20 mouse cellular contexts compared by ENCODE assay signal in genomic region chr9:27005231-27005630, GRCm38 (mm10). TPM values are rescaled to one million over a fixed set of nuclear protein-coding genes. Genes with fewer than 3 reads are reported as not detected.
DNase-seq lines count a peak whose midpoint lies in the region; ATAC-seq and TF ChIP-seq lines count a peak whose summit lies in the region.
"Had no signal": no experiment of that assay in that cellular context is flagged by ENCODE, and none has a peak within 500 bp of the region (broad histone marks: within the 10 kb centered on the region; RNA-seq: fewer than 3 reads in every experiment).

No protein-coding gene starts in this region.

- 86% methylated on average over 3 of the region's 3 CpGs for WGBS in forebrain, embryonic 13.5 days
- WGBS in forebrain, embryonic 10.5 days: 94% methylated on average over 3 of the region's 3 CpGs
- 68% methylated on average over 3 of the region's 3 CpGs for WGBS in hindbrain, postnatal 0 days
- WGBS in hindbrain, embryonic 12.5 days: 88% methylated on average over 3 of the region's 3 CpGs
- WGBS in midbrain, embryonic 13.5 days: 80% methylated on average over 3 of the region's 3 CpGs
- WGBS in midbrain, embryonic 15.5 days: 84% methylated on average over 3 of the region's 3 CpGs
- WGBS in forebrain, postnatal 0 days: 68% methylated on average over 3 of the region's 3 CpGs

- H3K36me3 ChIP-seq in forebrain, embryonic 13.5 days (ENCODE audit: poor library complexity, severe bottlenecking): peaks cover 75% of the 10 kb centered on the region
- peaks cover 83% of the 10 kb centered on the region for H3K36me3 ChIP-seq in forebrain, embryonic 10.5 days (replicated peaks)
- H3K36me3 ChIP-seq in hindbrain, postnatal 0 days (ENCODE audit: insufficient read depth, low read length): peaks cover 53% of the 10 kb centered on the region
- H3K36me3 ChIP-seq in hindbrain, embryonic 12.5 days: peaks cover 69% of the 10 kb centered on the region
- H3K36me3 ChIP-seq in midbrain, embryonic 13.5 days: peaks cover 75% of the 10 kb centered on the region
- peaks cover 32% of the 10 kb centered on the region for H3K36me3 ChIP-seq in midbrain, embryonic 15.5 days (replicated peaks)
- H3K36me3 ChIP-seq in forebrain, postnatal 0 days (ENCODE audit: insufficient read depth): peaks cover 60% of the 10 kb centered on the region

- H3K4me3 ChIP-seq in forebrain, embryonic 13.5 days: no peak overlapping the region
- no peak overlapping the region for H3K4me3 ChIP-seq in forebrain, embryonic 10.5 days
- H3K4me3 ChIP-seq in hindbrain, postnatal 0 days (ENCODE audit: low read length): no peak overlapping the region
- no peak overlapping the region for H3K4me3 ChIP-seq in hindbrain, embryonic 12.5 days
- no peak overlapping the region for H3K4me3 ChIP-seq in midbrain, embryonic 13.5 days (replicated peaks)
- no peak overlapping the region for H3K4me3 ChIP-seq in midbrain, embryonic 15.5 days
- H3K4me3 ChIP-seq in forebrain, postnatal 0 days (ENCODE audit: low read depth, low read length): no peak overlapping the region
- H3K4me3 ChIP-seq: embryonic facial prominence, embryonic 15.5 days; erythroblast, embryonic 14.5 days; gastrocnemius, adult 2 months; heart, embryonic 10.5 days; intestine, embryonic 15.5 days had no signal

- H3K4me2 ChIP-seq in forebrain, embryonic 13.5 days: no peak overlapping the region
- H3K4me2 ChIP-seq in hindbrain, postnatal 0 days (ENCODE audit: low read depth, low read length): no peak overlapping the region
- no peak overlapping the region for H3K4me2 ChIP-seq in hindbrain, embryonic 12.5 days (replicated peaks)
- no peak overlapping the region for H3K4me2 ChIP-seq in midbrain, embryonic 13.5 days (replicated peaks)
- no peak overlapping the region for H3K4me2 ChIP-seq in midbrain, embryonic 15.5 days
- no peak overlapping the region for H3K4me2 ChIP-seq in forebrain, postnatal 0 days (ENCODE audit: low read depth)
- H3K4me2 ChIP-seq: embryonic facial prominence, embryonic 15.5 days; intestine, embryonic 15.5 days had no signal

- no peaks in the 10 kb centered on the region for H3K27me3 ChIP-seq in forebrain, embryonic 13.5 days
- no peaks in the 10 kb centered on the region for H3K27me3 ChIP-seq in forebrain, embryonic 10.5 days (ENCODE audit: poor library complexity, severe bottlenecking)
- H3K27me3 ChIP-seq in hindbrain, postnatal 0 days (ENCODE audit: insufficient read depth, low read length): no peaks in the 10 kb centered on the region
- no peaks in the 10 kb centered on the region for H3K27me3 ChIP-seq in hindbrain, embryonic 12.5 days
- no peaks in the 10 kb centered on the region for H3K27me3 ChIP-seq in midbrain, embryonic 13.5 days
- H3K27me3 ChIP-seq in midbrain, embryonic 15.5 days (replicated peaks): no peaks in the 10 kb centered on the region
- H3K27me3 ChIP-seq in forebrain, postnatal 0 days (ENCODE audit: insufficient read depth, low read length): no peaks in the 10 kb centered on the region
- H3K27me3 ChIP-seq: embryonic facial prominence, embryonic 15.5 days; intestine, embryonic 15.5 days had no signal

- DNase-seq in forebrain, embryonic 10.5 days (ENCODE audit: extremely low spot score, low spot score): no peak
- DNase-seq in hindbrain, postnatal 0 days (ENCODE audit: low spot score): no peak
- peak; percentile 13 for DNase-seq in forebrain, postnatal 0 days
- DNase-seq in right cerebral cortex, adult 18-20 months: no peak
- DNase-seq: adrenal gland, postnatal 14 days; cerebellum, adult 2 months; embryo, embryonic 11 days; gastrocnemius, adult 2 months; gastrocnemius, postnatal 25 days; heart, postnatal 10 days; heart, postnatal 4 days; kidney, adult 18-20 months had no signal

- H3K27ac ChIP-seq in forebrain, embryonic 13.5 days: peak overlapping the region; percentile 55
- H3K27ac ChIP-seq in forebrain, embryonic 10.5 days: no peak overlapping the region
- H3K27ac ChIP-seq in hindbrain, postnatal 0 days: peak overlapping the region; percentile 49; the same call in 1 of the 2 replicates
- H3K27ac ChIP-seq in hindbrain, embryonic 12.5 days: no peak overlapping the region
- H3K27ac ChIP-seq in midbrain, embryonic 13.5 days: 0 out of 2 replicates have a peak overlapping the region, but pooled peaks have one; percentile 2
- no peak overlapping the region for H3K27ac ChIP-seq in midbrain, embryonic 15.5 days
- H3K27ac ChIP-seq in forebrain, postnatal 0 days (ENCODE audit: low read depth, low read length): peak overlapping the region; percentile 69
- H3K27ac ChIP-seq: embryonic facial prominence, embryonic 15.5 days; gastrocnemius, adult 2 months; heart, embryonic 10.5 days; intestine, embryonic 15.5 days had no signal

- H3K9me3 ChIP-seq in forebrain, embryonic 13.5 days (replicated peaks): no peaks in the 10 kb centered on the region
- no peaks in the 10 kb centered on the region for H3K9me3 ChIP-seq in forebrain, embryonic 10.5 days
- H3K9me3 ChIP-seq in hindbrain, postnatal 0 days (ENCODE audit: low read length): no peaks in the 10 kb centered on the region
- H3K9me3 ChIP-seq in hindbrain, embryonic 12.5 days (replicated peaks): no peaks in the 10 kb centered on the region
- no peaks in the 10 kb centered on the region for H3K9me3 ChIP-seq in midbrain, embryonic 13.5 days
- H3K9me3 ChIP-seq in midbrain, embryonic 15.5 days: no peaks in the 10 kb centered on the region
- no peaks in the 10 kb centered on the region for H3K9me3 ChIP-seq in forebrain, postnatal 0 days (ENCODE audit: low read length)
- H3K9me3 ChIP-seq: embryonic facial prominence, embryonic 15.5 days; heart, embryonic 10.5 days; intestine, embryonic 15.5 days had no signal

- no peak for TF ChIP-seq CTCF in hindbrain, postnatal 0 days (IDR thresholded peaks at IDR 0.05; ENCODE audit: low read depth)
- TF ChIP-seq CTCF in forebrain, postnatal 0 days (IDR thresholded peaks at IDR 0.05; ENCODE audit: low read depth): no peak

- peaks cover 15% of the 10 kb centered on the region for H3K4me1 ChIP-seq in forebrain, embryonic 13.5 days
- peaks cover 14% of the 10 kb centered on the region for H3K4me1 ChIP-seq in forebrain, embryonic 10.5 days
- H3K4me1 ChIP-seq in hindbrain, postnatal 0 days (ENCODE audit: insufficient read depth, low read length): peaks cover 12% of the 10 kb centered on the region
- H3K4me1 ChIP-seq in hindbrain, embryonic 12.5 days: peaks cover 12% of the 10 kb centered on the region
- H3K4me1 ChIP-seq in midbrain, embryonic 13.5 days (replicated peaks): peaks cover 17% of the 10 kb centered on the region
- H3K4me1 ChIP-seq in midbrain, embryonic 15.5 days: peaks cover 16% of the 10 kb centered on the region
- peaks cover 14% of the 10 kb centered on the region for H3K4me1 ChIP-seq in forebrain, postnatal 0 days (ENCODE audit: insufficient read depth)

- ATAC-seq in forebrain, embryonic 13.5 days: no peak
- ATAC-seq in hindbrain, postnatal 0 days: peak; percentile 8; the same call in 1 of the 2 replicates
- ATAC-seq in hindbrain, embryonic 12.5 days (ENCODE audit: low FRiP score): no peak
- no peak for ATAC-seq in midbrain, embryonic 13.5 days
- ATAC-seq in midbrain, embryonic 15.5 days (replicated peaks): no peak
- peak; percentile 14; the same call in 1 of the 2 replicates for ATAC-seq in forebrain, postnatal 0 days
- ATAC-seq: intestine, embryonic 15.5 days had no signal

- no peak overlapping the region for H3K9ac ChIP-seq in forebrain, embryonic 13.5 days
- no peak overlapping the region for H3K9ac ChIP-seq in hindbrain, postnatal 0 days (replicated peaks; ENCODE audit: low read length)
- H3K9ac ChIP-seq in hindbrain, embryonic 12.5 days: no peak overlapping the region
- H3K9ac ChIP-seq in midbrain, embryonic 13.5 days (replicated peaks): no peak overlapping the region
- H3K9ac ChIP-seq in midbrain, embryonic 15.5 days: no peak overlapping the region
- no peak overlapping the region for H3K9ac ChIP-seq in forebrain, postnatal 0 days
- H3K9ac ChIP-seq: embryonic facial prominence, embryonic 15.5 days; intestine, embryonic 15.5 days had no signal

RNA-seq across cellular contexts. Expression of gene Thyn1, which starts 5.7 kb away (rescaled TPM):
- 154 and 156 TPM in 2 replicates for polyA plus RNA-seq in forebrain, embryonic 13.5 days (2015; fragmentation: Nextera tagmentation; extraction: Ambion mirVana)
- 173 and 183 TPM in 2 replicates for polyA plus RNA-seq in forebrain, embryonic 10.5 days (2016; fragmentation: Nextera tagmentation; extraction: Ambion mirVana)
- 35.3 and 36.9 TPM in 2 replicates for total RNA-seq in hindbrain, postnatal 0 days (2014; rRNA removed)
- 147 and 148 TPM in 2 replicates for polyA plus RNA-seq in hindbrain, postnatal 0 days (2015; fragmentation: Nextera tagmentation; extraction: Ambion mirVana)
- 134 and 141 TPM in 2 replicates for polyA plus RNA-seq in hindbrain, embryonic 12.5 days (2016; fragmentation: Nextera tagmentation; extraction: Ambion mirVana)
- 126 and 136 TPM in 2 replicates for polyA plus RNA-seq in midbrain, embryonic 13.5 days (2015; fragmentation: Nextera tagmentation; extraction: Ambion mirVana)
- polyA plus RNA-seq in midbrain, embryonic 15.5 days (2015; fragmentation: Nextera tagmentation; extraction: Ambion mirVana): 122 TPM in 2 replicates
- total RNA-seq in forebrain, postnatal 0 days (2014; rRNA removed): 83.2 and 108 TPM in 2 replicates
- 181 and 209 TPM in 2 replicates for polyA plus RNA-seq in forebrain, postnatal 0 days (2015; fragmentation: Nextera tagmentation; extraction: Ambion mirVana)

RNA-seq across cellular contexts. Expression of gene Acad8, which starts 5.9 kb away (rescaled TPM):
- 38.2 and 47.5 TPM in 2 replicates for polyA plus RNA-seq in forebrain, embryonic 13.5 days (2015; fragmentation: Nextera tagmentation; extraction: Ambion mirVana)
- polyA plus RNA-seq in forebrain, embryonic 10.5 days (2016; fragmentation: Nextera tagmentation; extraction: Ambion mirVana): 44.2 and 46.8 TPM in 2 replicates
- total RNA-seq in hindbrain, postnatal 0 days (2014; rRNA removed): 12.7 and 24.0 TPM in 2 replicates
- polyA plus RNA-seq in hindbrain, postnatal 0 days (2015; fragmentation: Nextera tagmentation; extraction: Ambion mirVana): 29.4 and 32.5 TPM in 2 replicates
- 36.2 and 36.6 TPM in 2 replicates for polyA plus RNA-seq in hindbrain, embryonic 12.5 days (2016; fragmentation: Nextera tagmentation; extraction: Ambion mirVana)
- polyA plus RNA-seq in midbrain, embryonic 13.5 days (2015; fragmentation: Nextera tagmentation; extraction: Ambion mirVana): 35.7 and 37.3 TPM in 2 replicates
- 35.8 and 36.4 TPM in 2 replicates for polyA plus RNA-seq in midbrain, embryonic 15.5 days (2015; fragmentation: Nextera tagmentation; extraction: Ambion mirVana)
- 24.0 and 27.1 TPM in 2 replicates for total RNA-seq in forebrain, postnatal 0 days (2014; rRNA removed)
- polyA plus RNA-seq in forebrain, postnatal 0 days (2015; fragmentation: Nextera tagmentation; extraction: Ambion mirVana): 21.9 and 24.7 TPM in 2 replicates

RNA-seq across cellular contexts. Expression of gene Vps26b, which starts 24.6 kb away (rescaled TPM):
- 52.6 and 56.5 TPM in 2 replicates for polyA plus RNA-seq in forebrain, embryonic 13.5 days (2015; fragmentation: Nextera tagmentation; extraction: Ambion mirVana)
- 35.8 and 36.2 TPM in 2 replicates for polyA plus RNA-seq in forebrain, embryonic 10.5 days (2016; fragmentation: Nextera tagmentation; extraction: Ambion mirVana)
- total RNA-seq in hindbrain, postnatal 0 days (2014; rRNA removed): 141 and 162 TPM in 2 replicates
- polyA plus RNA-seq in hindbrain, postnatal 0 days (2015; fragmentation: Nextera tagmentation; extraction: Ambion mirVana): 69.2 and 74.3 TPM in 2 replicates
- 68.6 and 68.8 TPM in 2 replicates for polyA plus RNA-seq in hindbrain, embryonic 12.5 days (2016; fragmentation: Nextera tagmentation; extraction: Ambion mirVana)
- polyA plus RNA-seq in midbrain, embryonic 13.5 days (2015; fragmentation: Nextera tagmentation; extraction: Ambion mirVana): 63.9 and 69.4 TPM in 2 replicates
- polyA plus RNA-seq in midbrain, embryonic 15.5 days (2015; fragmentation: Nextera tagmentation; extraction: Ambion mirVana): 89.6 and 92.2 TPM in 2 replicates
- 160 and 161 TPM in 2 replicates for total RNA-seq in forebrain, postnatal 0 days (2014; rRNA removed)
- polyA plus RNA-seq in forebrain, postnatal 0 days (2015; fragmentation: Nextera tagmentation; extraction: Ambion mirVana): 76.1 and 86.1 TPM in 2 replicates

RNA-seq across cellular contexts. Expression of gene Ncapd3, which starts 24.7 kb away (rescaled TPM):
- 26.5 and 30.7 TPM in 2 replicates for polyA plus RNA-seq in forebrain, embryonic 13.5 days (2015; fragmentation: Nextera tagmentation; extraction: Ambion mirVana)
- 38.7 and 40.7 TPM in 2 replicates for polyA plus RNA-seq in forebrain, embryonic 10.5 days (2016; fragmentation: Nextera tagmentation; extraction: Ambion mirVana)
- total RNA-seq in hindbrain, postnatal 0 days (2014; rRNA removed): 21.3 and 22.3 TPM in 2 replicates
- 6.9 and 7.4 TPM in 2 replicates for polyA plus RNA-seq in hindbrain, postnatal 0 days (2015; fragmentation: Nextera tagmentation; extraction: Ambion mirVana)
- 27.8 TPM in 2 replicates for polyA plus RNA-seq in hindbrain, embryonic 12.5 days (2016; fragmentation: Nextera tagmentation; extraction: Ambion mirVana)
- polyA plus RNA-seq in midbrain, embryonic 13.5 days (2015; fragmentation: Nextera tagmentation; extraction: Ambion mirVana): 21.1 and 21.7 TPM in 2 replicates
- 15.1 and 16.5 TPM in 2 replicates for polyA plus RNA-seq in midbrain, embryonic 15.5 days (2015; fragmentation: Nextera tagmentation; extraction: Ambion mirVana)
- 19.8 and 23.1 TPM in 2 replicates for total RNA-seq in forebrain, postnatal 0 days (2014; rRNA removed)
- 3.6 and 6.2 TPM in 2 replicates for polyA plus RNA-seq in forebrain, postnatal 0 days (2015; fragmentation: Nextera tagmentation; extraction: Ambion mirVana)

Comparison
In these comparisons a context has a peak if more than half of its experiments do, and no peak if none do; other contexts are left out.
1. ATAC-seq: peak in hindbrain, postnatal 0 days (single experiment) and forebrain, postnatal 0 days (single experiment); none in forebrain, embryonic 13.5 days (single experiment), hindbrain, embryonic 12.5 days (single experiment), midbrain, embryonic 13.5 days (single experiment) and midbrain, embryonic 15.5 days (single experiment).
2. H3K27ac ChIP-seq: peak in forebrain, embryonic 13.5 days (single experiment), hindbrain, postnatal 0 days (single experiment), midbrain, embryonic 13.5 days (single experiment) and forebrain, postnatal 0 days (single experiment); none in forebrain, embryonic 10.5 days (single experiment), hindbrain, embryonic 12.5 days (single experiment) and midbrain, embryonic 15.5 days (single experiment).